Mouse (Mus musculus) lung, adult 18-20 months (tissue): ENCODE data around the gene Cyfip2.
"Not testable (repeated sequence)": the region's sequence is repeated elsewhere in the genome, so short reads cannot be mapped to it uniquely, and the experiment has no call there.

Source experiments
- DNase-seq, 2 experiments: peaks; one replicate each; pipeline ENCODE4 v3.0.0; 2022; ENCODE audit warnings: mixed read lengths in 2 of 2

The Cyfip2 gene

DNA sequence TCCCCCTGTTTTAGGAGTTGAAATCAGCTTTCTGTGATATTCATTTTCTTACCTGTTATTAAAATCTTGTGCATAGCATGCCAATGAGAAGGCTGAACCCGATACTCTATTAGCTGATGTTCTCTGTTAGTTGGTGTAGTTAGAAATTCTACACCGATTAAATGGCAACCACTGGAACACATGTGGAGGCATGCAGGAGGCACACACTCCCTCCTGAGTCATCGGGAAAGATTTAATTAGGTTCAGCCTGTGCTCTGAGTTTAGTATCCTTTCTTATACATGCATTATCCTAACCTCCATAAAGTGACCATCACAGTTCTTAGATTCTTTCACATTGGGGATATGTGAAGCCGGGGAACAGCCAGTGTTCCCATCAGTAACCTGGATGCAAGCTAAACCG, 87.3 kb downstream of the Cyfip2 start:
- DNase-seq, result no peak

DNA sequence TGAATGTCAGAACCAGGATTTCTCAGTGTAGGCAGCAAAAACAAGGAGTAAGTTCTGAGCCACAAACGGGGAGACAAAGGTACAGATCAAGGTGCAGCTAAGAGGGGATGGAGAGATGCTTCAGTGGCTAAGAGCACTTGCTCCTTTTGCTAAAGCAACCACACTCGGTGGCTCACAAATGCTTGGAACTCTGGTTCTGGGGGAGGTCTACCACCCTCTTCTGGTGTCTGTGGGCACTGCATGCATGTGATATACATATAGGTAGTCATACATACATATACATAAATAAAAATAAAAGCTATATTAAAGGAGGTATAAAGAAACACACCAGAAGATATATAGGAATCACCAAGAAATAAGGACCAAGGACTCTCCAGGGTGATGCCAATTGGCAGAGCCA, 89.1 kb downstream of the Cyfip2 start:
- DNase-seq, result no peak

DNA sequence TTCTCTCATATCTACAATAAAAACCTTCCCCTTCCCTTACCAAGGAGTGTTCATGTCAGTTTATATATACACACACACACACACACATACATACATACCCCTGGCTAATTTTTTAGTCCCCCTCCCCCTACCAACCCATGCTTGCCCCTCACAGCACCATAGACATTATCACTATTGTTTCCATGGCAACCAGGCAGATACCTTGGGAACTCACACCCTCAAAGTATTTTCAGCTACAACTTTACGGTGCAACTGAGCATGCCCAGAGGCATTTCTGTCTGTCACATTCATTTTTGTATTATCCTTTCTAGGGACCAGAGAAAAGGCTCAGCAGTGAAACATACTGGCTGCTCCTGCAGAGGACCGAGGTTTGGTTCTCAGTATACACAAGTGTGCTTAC, 92.4 kb downstream of the Cyfip2 start:
- no peak for DNase-seq

DNA sequence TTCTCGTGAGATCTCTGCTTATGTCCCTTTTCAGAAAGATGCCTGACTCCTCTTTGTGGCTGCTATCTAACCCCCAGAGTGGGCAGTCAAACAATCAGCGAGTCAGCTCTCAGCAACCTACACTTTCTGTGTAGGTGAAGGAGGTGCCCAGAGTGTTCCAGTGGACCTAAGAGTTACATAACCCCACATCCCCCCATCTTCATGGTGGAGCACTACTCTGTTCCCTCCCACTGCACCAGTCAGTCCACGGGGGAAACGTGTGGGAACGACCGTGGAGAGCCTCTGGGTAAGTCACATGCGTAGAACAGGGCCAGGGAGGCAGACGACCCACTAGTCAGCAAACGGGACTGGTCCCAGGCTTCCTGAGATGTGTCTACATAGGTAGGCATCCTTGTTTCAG, 93.3 kb downstream of the Cyfip2 start:
- no peak for DNase-seq

DNA sequence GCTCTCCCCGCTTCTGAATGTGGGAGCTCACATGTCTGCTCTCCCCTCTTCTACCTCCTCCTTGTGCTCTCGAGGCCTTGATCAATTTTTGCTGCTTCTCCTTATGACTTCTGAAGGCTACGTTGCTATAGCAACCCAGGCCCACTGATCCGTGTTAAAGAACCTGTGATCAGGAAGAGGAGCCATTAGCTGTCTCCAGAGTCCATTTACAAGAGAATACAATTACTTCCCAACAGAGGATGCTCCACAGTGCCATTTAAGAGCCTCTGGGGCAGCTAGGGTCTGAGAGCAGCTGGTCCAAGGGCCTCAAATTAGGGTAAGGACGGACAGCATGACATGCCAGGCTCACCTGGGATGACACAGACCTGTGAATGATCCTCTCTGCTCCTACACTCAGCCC, 94.1 kb downstream of the Cyfip2 start:
- no peak for DNase-seq

DNA sequence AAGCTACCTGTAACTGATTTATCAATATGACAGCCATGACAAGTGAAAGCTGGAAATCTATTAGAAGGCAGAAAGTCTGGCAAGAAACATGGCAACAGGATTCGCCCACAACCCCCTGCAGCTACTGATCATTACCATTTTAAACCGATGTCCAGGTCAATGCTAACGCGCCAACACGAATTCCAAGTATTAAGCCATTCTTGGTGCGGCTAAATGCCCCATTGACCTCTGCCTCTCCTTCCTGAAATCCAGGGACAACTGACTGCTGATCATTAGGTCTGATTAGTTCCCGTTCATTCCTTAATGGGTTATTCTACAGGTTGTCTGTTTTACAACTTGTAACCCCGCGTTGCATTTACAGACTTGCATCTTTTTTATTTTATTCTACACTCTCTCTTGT, 95.0 kb downstream of the Cyfip2 start:
- no peak for DNase-seq

DNA sequence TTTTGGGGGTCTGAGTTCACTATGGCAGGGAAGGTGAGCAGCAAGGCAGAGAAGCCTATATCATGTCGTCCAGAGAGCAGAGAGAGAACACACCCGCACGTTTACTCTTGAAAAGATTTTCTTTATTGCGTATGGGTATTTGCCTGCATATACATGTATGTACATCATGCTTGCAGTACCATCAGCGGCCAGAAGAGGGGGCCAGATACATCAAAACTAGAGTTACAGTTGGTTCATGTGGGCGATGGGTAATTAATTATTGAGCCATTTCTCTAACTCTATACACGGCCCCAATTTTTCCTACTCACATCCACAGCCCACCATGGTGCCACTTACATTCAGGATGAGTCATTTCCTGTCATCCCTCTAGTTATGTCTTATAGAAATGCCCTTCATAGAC, 96.0 kb downstream of the Cyfip2 start:
- DNase-seq, result no peak

DNA sequence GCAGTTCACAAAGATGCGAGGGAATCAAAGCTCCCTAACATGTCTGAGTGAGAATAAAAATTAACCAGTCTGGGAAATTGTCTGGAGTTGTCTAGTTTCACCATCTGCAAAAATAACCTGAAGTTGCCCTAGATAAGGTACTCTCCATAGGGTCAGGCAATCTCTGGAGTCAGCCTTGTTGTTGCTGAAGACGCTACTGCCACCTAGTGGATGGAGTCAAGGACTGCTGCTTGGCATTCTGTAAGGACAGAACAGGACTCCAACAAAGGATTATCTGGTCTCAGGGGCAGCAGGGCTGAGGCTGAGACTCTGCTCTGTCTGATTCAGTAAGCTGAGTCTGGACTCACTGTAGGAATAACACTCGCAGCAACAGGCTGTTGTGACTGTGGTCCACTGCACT, 97.3 kb downstream of the Cyfip2 start:
- peak; percentile 30 to 48 for DNase-seq

DNA sequence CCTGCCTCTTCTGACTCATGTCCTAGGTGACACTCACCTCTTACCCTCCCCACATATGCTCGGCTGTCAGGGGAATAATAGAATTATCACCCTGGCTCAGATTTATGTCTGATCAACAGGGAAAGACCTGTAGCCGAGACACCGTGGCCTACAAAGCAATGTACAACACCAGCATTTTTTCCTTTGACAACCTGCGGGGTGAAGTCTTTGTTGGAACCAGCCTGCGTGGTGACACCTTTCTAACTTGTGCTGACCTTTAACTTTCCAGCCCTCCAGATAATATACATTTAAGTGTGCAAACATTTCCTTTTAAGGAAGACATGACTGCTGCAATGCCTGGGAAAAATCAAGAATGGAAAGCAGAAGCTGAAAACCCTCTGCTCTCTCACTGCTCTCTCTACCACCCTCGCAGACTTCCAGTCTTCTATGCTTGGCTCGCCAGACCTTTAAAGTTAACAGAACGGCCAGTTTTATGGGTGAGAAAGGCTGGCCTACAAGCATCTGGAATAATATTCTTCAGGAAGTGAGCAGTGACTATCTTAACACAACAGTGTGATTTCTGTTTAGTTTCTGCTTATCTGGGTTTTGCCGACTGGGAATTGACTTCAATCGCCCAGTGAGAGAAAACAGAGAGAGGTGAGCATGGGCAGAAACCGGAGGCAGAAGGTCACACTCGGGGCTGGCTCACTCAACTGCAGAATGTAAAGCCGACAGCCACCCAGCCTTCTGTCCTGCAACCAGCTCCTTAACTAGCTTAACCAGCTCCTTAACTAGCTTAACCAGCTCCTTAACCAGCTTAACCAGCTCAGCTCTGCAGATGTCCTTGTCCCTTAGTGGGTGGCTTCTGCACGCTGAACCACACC, 98.1 kb downstream of the Cyfip2 start:
- no peak for DNase-seq

DNA sequence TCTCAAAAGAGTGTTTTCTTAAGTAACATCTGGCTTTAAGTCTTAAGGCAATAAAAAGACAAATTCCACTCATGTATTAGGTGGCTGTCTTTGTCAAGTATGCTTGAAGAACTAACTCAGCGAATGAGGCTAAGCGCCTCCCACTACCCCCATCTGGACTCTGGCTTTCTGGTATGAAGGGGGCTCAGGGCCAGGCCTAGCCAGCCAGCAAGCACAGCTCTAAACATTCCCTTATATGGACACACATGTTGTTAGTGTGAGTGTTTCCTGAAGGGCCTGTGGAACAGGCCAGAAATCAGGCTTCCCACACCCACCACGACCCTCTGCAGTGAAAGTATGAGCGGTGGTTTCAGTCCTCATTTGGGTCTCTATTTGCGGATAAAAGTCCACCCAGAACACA, 98.8 kb downstream of the Cyfip2 start:
- no peak for DNase-seq

DNA sequence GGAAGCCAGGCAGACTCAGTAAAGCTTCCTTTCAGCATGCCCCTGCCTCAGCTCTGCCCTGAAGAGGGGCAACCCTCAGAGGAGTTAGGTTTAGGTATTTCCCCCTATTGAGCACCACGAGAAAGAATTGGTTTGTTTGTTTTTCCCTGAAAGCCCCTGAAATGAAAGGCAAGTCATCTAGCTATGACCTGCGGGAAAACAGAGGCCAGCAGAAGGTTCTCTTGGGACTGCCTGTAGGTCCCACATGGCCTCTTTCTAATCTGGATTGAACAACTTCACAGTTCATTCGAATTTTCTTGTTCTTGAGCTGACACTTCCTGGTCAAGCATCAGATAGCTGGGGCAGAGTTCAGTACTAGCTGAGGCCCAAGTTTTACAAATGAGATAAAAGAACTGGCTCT, 100.8 kb downstream of the Cyfip2 start:
- no peak for DNase-seq

DNA sequence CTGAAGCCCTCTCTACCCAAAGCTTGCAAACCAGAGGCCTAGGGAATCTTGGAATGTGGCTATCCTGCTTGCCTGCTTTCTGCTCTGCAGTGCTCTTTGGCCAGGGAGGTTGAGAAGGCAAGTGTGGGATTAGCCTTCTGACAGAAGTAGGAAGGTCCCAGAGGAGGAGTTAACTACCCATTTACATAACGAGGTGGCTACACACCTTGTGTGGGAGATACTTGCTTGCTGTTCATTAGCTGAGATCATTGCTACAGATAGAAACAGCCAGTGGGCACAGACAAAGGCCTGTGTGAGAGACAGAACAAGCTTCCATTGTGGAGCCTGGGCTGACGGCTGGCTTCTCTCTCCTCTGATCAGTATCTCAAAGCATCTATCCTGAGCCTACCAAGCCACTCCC, 102.8 kb downstream of the Cyfip2 start:
- DNase-seq, result no peak

DNA sequence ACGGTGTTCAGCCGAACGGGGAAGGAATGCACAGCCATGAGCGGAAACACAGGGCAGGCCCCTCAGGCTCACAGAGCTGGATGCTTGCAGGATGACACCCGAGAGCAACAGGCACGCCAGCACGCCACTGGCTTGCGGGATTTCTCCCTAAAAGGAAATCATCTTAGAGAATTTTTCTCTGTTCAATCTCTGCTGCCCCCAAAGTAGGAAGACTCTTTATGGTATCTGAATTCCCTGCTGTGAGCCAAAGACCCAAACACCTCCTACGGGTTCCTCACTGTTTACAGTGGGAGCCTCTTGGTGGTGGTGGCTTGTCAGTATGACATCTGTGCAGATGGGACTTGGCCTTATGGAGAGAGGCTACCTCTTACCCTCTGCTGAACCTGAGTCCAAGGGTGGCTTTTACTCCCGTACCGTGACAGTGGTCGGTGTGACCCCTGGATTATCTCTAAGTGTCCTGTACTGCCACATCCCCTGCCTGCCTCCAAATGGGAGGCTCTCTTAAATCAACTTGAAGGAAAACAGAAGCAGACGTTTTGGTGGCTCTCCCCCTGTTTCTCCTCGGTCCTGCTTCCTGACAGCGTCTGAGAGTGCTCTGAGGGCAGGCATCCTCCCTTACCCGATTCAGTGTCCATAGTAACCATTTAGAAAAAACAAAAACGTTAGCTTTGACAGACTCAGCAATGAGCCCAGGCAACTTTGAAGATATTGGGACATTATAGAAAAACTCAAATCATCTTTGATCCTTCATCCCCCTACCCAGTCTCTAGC, 106.8 kb downstream of the Cyfip2 start:
- no peak for DNase-seq

DNA sequence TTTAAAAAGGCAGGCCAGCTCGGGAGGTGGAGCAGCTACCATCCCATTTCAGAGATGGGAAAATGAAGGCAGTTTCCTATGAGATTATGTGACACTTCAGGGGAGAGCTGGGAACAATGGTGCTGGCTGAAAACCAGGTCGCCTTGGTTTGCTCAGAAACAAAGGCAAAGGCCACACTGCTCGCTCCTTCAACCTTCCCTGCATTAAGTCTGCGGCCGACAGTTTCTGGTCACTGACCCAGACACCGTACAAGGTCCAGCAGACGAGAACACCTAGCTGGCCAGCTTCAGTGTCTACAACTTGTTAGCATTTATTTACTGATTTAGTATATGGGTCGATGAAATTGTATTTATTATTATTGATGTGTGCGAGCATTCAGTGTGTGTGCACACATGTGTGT, 107.8 kb downstream of the Cyfip2 start:
- DNase-seq, result no peak

DNA sequence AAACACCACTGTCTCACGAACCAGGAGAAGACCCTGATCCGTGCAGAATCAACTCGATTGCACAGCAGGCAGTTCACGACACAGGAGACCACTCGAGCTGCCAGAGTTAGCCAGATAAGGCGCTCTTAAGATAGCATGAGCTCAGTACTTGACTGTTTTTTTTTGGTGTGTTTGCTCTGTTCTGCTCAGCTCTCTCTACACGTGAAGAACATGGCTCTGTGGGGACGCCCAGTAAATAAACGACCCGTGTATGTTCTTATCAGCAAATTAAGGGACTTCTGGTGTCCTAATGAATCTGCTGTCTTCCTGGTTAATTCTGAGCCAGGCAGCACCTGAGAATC, 110.1 kb downstream of the Cyfip2 start:
- DNase-seq, result no peak

DNA sequence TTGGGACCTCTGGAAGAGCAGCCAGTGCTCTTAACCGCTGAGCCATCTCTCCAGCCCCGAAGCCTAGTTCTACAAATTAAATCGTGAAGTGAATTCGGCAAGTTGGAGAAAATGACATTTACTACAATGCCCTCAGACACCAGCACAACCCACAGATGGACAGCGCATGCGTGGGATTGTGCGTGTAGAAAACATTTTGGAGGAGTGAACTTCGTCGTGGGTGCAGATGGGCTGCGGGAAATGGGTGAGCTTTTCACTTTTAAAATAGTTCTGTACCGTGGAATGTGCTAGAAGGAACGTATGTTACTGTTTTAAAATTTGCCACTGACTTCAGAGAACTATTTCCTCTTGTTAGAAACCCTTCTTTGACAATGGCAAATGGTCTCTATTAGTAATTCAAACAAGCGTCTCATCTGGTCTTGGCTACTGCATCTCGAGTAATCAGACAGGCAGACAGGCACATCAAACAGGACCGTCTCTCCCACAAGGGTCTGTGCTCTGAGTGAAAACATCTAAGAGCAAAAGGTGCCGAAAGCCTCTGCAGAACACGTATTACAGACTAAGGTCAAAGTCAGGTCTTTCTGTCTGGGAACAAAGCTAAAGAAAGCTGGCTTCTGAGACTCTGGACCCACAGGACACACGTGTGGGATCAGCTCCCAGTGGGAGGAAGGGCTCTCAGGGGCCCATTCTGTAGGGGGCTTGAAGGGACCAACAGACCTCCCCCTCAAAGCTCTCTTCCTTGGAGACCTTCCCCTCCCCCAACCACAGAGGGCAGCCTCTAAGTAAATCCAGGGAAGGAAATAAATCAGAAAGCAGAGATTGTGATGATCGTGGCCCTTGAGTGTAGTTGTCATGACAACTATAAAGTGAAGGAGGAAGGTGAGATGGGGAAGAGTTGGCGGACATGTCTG, 110.8 kb downstream of the Cyfip2 start:
- no peak for DNase-seq

DNA sequence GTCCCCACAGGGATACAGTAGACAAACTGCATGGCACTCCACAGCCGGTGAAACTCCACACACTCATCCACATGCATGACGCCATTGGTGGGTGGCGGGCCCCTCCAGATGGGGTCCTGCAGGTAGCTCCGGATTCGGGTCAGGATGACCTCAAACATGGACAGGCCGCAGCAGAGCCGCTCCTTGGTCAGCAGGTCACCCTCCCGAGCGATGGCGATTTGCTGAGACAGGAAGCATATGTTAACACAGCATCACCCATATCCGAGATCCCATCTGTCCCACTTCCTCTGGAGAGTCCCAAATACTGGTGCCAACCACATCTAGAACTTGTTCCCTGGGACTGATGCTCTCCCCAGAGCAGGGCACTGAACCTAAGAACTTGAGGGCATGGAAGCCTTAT, 112.0 kb downstream of the Cyfip2 start:
- DNase-seq, result no peak

DNA sequence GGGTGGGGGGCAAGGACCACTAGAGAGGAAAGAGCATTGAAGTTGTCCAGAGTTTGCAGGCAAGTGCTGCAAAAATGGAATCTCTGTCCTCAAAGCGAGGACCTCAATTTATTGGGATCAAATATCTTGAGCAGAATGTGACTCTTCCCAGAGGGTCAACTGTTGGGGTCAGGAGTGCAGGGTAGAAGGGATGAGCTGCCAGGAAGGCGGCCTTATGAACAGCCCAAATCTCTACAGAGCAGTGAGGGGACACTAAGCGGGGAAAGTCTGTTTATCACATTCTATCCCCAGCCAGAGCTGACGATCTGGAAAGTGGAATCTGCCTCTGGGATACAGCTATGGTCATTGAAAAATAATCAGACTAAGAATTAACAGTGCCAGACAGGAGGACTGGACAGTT, 118.5 kb downstream of the Cyfip2 start:
- DNase-seq, result no peak

DNA sequence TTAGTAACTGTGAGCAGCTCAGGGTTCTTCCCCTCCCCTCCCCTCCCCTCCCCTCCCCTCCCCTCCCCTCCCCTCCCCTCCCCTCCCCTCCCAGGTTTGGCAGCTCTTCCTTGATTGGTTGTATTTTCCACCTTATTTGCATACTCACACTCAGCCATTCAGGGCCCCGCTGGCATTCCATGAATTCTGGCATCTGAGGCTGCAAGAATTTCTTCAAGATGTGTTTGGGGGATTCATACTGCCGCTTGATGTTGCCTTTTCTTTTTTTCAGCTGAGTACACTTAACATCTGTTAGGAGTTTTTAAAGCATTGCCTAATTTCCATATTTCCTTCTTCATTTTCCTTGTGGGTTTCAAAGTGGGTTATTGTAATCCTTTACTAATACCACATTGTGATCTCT, 124.4 kb downstream of the Cyfip2 start:
- no peak for DNase-seq

DNA sequence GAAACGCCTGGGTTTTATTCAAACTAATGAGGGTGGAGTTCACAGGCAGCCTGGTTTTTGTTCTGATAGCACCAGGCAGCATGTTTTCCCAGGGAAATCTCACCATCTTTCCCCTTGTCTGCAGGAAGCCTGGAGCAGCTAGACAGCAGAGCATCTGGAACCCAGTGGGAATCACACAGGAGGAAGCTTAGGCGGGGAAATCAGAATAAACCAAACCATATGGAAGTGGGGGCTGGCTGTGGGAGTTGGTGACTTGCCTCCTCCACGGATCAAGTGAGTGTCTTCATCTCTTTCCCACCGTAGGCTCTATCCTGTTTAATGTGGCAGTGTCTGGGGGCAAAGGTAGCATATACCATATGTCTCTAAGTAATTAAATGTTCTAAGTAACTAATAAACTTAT, 127.2 kb downstream of the Cyfip2 start:
- no peak for DNase-seq

DNA sequence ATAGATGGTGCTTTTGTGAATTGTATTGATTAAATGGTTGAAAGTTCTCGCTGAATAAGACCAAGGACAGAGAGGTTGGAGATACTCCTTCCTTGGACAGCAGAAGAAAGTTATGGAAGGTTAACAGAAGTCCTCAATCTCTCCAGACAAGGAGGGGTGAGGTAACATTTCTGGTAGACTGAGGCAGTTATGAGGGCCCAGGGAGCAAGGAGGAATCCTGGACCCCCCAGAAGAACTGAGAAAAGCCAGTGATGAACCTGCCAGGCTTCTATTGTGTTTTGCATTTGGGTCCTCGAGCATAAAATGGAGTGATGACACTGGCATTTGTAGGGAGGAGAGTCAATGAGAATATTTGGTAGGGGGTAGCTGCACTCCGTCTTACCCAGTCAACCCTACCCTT, 127.7 kb downstream of the Cyfip2 start:
- DNase-seq, result no peak

DNA sequence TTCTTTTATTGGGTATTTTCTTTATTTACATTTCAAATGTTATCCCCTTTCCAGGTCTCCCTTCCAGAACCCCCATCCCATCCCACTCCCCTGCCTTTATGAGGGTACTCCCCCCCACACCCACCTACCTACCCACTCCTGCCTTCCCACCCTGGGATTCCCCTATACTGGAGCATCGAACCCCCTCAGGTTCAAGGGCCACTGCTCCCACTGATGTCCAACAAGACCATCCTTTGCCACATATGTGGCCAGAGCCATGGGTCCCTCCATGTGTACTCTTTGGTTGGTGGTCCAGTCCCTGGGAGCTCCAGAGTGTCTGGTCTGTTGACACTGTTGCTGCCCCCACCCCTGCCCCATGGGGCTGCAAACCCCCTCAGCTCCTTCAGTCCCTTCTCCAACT, 130.6 kb downstream of the Cyfip2 start:
- DNase-seq, result not testable (repeated sequence)

DNA sequence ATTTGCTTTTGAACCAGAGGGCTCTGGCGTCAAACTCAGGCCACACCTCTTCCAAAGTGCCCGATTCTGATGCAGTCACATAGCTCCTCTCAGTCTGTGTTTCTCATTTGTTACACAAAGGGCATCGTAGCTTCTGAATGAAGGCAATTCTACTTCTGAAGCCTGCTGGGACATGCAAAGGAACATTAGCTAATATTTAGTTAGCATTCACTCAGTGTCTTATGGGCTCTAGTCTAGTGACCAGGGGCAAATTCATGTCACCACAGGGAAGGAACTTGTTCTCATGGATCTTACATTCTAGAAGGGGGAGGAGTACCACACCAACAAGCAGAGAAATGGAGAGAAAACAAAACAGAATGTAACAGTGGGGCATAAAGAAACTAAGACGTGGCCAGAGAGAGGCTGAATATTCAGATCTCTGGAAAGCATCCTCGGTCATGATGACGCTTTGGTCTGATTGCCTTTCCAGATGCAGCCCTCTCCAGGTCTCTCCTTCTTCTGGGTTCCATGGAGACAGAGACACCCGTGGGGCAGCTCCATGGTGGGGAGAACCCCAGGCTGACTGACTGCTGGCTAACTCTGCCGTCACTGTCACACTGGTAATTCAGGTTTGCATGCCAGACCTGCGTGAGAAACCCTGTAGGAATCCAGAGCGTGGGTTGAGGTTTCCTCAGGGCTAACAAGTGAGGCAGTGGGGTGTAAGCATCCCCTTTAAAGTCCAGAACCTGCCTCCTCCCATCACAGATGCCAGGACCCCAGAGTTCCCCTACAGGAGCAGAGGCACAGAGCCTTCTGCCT, 135.2 kb downstream of the Cyfip2 start:
- DNase-seq, result no peak
